Mouse (Mus musculus): ENCODE results near the gene Sec1.

DNA sequence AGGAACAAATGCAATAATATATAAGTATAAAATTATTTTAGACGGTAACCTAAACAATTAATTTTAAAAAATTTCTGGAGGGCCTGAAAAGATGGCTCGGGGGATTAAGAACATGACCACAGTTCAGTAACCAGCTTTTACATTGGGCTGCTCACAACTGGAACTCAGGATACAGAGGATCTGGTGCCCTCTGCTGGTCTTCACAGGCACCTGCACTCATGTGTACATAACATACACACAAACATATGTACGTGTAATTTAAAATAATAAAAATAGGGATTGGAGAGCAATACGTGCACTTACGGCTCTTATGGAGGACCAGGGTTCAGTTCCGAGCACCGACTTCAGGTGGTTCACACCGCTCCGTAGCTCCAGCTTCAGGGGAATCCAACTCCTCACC is 25.3 kb downstream of the Sec1 start:
- TF ChIP-seq GATA1 (IDR thresholded peaks at IDR 0.05; ENCODE audit: low read length) (no peak), TAL1 (IDR thresholded peaks at IDR 0.05; ENCODE audit: low read length) (no peak)
